Mouse (Mus musculus) left cerebral cortex, postnatal 14 days (tissue): ENCODE data around the gene Usp1. TPM values are rescaled to one million over a fixed set of nuclear protein-coding genes. Genes with fewer than 3 reads are reported as not detected.
"Not testable (repeated sequence)": the region's sequence is repeated elsewhere in the genome, so short reads cannot be mapped to it uniquely, and the experiment has no call there.

ENCODE experiments used
- DNase-seq, 2 experiments: peaks; one replicate each; pipeline ENCODE4 v3.0.0; 2021 to 2022; ENCODE audit warnings: low spot score in 2 of 2, mixed read lengths in 1 of 2
- intact Hi-C: fragments of 180-260 bp; cut with DNase I; formaldehyde crosslinking; loops from one replicate; pipeline ENCODE4 v1.15.1; 2025
- total RNA-seq, 2 experiments: library from RNA; stranded (reverse); gene quantifications; 2 replicates each; pipeline ENCODE4 v1.2.3; 2021

Usp1 gene
- total RNA-seq, 2 experiments from 2014 or later, result 13.6 to 20.5 TPM

GRCm38 (mm10) chr4:98969946-98970345 lies 46.3 kb downstream of the Usp1 start:
- intact Hi-C loops, result no loop called here
- no peak for DNase-seq

DNA sequence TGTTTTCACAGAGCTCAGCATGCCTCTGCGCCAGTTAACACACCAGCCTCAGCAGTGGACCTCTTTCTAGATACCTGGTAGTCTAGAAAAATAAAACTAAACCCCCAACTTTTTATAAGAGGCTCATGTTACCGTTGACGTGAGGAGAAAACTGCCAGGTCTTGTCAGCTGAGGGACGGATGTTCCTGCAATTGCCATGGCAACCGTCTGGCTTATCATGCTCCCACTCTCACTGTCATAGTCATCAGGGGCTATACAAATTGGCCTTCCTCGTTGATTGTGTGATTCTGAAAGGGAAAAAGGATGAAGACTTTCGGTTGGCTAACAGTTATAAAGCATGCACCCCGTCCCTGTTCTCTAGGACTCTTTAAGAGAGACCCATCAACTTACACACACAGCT lies 52.1 kb downstream of the Usp1 start:
- intact Hi-C loops, result no loop called here
- no peak for DNase-seq

DNA sequence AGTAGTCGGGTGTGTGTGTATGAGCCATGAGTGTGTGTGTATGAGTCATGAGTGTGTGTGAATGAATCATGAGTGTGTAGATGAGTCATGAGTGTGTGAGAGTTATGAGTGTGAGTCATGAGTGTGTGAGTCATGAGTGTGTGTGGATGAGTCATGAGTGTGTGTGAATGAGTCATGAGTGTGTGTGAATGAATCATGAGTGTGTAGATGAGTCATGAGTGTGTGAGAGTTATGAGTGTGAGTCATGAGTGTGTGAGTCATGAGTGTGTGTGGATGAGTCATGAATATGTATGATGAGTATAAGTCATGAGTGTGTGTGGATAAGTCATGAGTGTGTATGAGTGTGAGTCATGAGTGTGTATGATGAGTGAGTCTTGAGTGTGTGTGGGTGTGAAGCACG lies 54.7 kb downstream of the Usp1 start:
- DNase-seq, intact Hi-C loops: not testable (repeated sequence)

DNA sequence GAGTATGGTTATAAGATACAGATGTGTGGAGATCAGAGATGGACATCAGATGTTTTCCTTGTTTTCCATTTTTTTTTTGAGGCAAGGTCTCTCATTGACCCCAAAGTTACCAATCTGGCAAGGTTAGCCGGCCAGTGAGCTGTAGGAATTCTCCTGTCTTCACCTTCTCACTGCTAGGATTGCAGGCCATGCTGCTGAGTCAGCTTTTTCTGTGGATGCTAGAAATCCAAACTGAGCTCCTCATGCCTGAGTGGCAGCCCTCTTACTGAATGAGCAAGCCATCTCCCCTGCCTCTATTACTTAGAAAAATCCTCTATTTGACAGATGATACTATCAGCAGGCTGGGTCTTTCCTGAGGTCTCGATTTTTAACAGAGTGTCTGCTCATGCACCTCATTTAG lies 55.1 kb downstream of the Usp1 start:
- intact Hi-C loops, result no loop called here

GRCm38 (mm10) chr4:98979976-98980375 lies 56.4 kb downstream of the Usp1 start:
- DNase-seq, intact Hi-C loops: not testable (repeated sequence)

More for the DNA sequence above, 55.1 kb downstream of the Usp1 start:
- no peak for DNase-seq

- no peak for DNase-seq
- intact Hi-C loops, result no loop called here
These were observed 61.1 kb downstream of the Usp1 start for GRCm38 (mm10) chr4:98984701-98985100.

Other genes starting within 250 kb of the Usp1 start
- under 1 TPM in 1 of 2 experiments, not detected in 1; 0.33 TPM for gene L1td1, start 197.1 kb upstream of the Usp1 start, total RNA-seq
- gene Kank4, start 106.3 kb upstream of the Usp1 start, total RNA-seq, result 1 to 10 TPM; 2.6 to 2.8 TPM
- gene I0C0044D17Rik, start 100.0 kb upstream of the Usp1 start, total RNA-seq, result not detected
- not detected for gene Angptl3, start 107.1 kb downstream of the Usp1 start, total RNA-seq
- 10 to 100 TPM; 48.4 to 49.6 TPM for gene Dock7, start 197.1 kb downstream of the Usp1 start, total RNA-seq